Mouse (Mus musculus): ENCODE results near the gene Mrpl43. TPM values are rescaled to one million over a fixed set of nuclear protein-coding genes. Genes with fewer than 3 reads are reported as not detected.

Gene Mrpl43
- polyA plus RNA-seq (2012; fragmentation: generic; extraction: Trizol): 10 to 100 TPM; 68.5 to 78.7 TPM

GRCm38 (mm10) chr19:45005957-45006712 lies at the start of gene Mrpl43:
TSS of gene Mrpl43 (minus strand) at chr19:45006442.

GRCm38 (mm10) chr19:45047417-45047934 lies 41.2 kb upstream of the Mrpl43 start, which contains the start of gene Sfxn3:
TSS of gene Sfxn3 (plus strand) at chr19:45047503.

DNA sequence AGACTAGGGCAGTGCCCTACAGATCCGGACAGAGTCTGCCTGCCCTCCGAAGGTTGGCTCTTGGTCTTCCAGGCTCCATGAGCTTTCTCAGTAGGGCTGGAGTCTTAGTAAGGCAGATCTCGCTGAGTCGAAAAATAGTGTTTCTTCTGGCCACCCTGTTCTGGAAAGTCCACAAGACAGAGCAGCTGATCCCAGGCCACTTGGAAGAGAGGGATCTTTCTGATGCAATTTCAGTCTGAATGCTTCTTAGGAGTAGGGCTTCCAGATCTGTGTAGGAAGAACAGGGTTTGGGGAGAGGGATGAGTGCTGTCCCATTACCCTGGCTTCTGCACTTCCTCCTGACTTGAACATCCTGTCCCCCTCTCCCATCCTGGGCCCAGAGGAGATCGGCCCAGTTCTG lies 39.4 kb upstream of the Mrpl43 start, which contains the start of gene Pdzd7:
TSS of gene Pdzd7 (minus strand) at position 67 of the 400 bp plus-strand sequence.

DNA sequence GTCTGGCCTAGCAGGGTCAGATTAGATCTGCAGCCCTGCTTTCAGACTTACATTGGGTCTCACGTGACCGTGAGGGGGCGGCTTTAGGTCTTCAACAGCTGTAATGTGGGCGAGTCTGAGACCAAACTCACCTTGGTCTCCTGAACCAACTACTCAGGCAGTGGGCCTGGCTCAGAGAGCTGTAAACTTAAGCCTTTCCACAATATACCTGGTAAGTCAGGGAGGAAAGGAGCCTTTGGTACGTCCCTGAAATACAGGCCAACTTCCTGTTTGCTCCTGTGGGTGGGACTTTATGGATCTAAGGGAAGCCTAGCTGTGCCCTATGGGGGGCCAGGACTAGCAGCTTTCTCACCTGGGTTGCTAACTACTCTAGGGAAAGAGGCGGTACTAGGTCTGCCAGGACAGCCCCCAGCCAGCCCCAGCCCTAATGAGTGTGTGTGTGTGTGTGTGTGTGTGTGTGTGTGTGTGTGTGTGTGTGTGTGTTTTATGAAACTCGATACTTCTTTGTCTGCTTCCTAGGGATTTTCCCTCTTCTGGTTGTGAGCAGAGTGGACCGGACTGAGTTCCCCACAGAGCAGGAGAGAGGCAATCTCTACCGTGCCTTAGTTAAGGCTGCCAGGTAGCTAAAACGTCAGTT lies 8.2 kb upstream of the Mrpl43 start, which contains the start of gene Lzts2:
TSS of gene Lzts2 (plus strand) at position 80 of the 637 bp plus-strand sequence.

GRCm38 (mm10) chr19:45005444-45005843 lies 798 bp downstream of the Mrpl43 start, which contains the start of gene Twnk:
TSS of gene Twnk (plus strand) at chr19:45005663.

GRCm38 (mm10) chr19:44988831-44989566 lies 17.2 kb downstream of the Mrpl43 start, which contains the start of gene Sema4g:
TSS of gene Sema4g (plus strand) at chr19:44989101.

Other genes starting within 250 kb of the Mrpl43 start
- 1 to 10 TPM in 1 of 2 experiments, under 1 TPM in 1; 0.73 to 4.4 TPM for gene Slf2, start 75.3 kb downstream of the Mrpl43 start, polyA plus RNA-seq (2012; fragmentation: generic; extraction: Trizol)
- gene Sema4g, start 17.3 kb downstream of the Mrpl43 start, polyA plus RNA-seq (2012; fragmentation: generic; extraction: Trizol): under 1 TPM; 0.09 to 0.55 TPM
- 1 to 10 TPM; 5.2 to 9.2 TPM for gene Twnk, start 779 bp downstream of the Mrpl43 start, polyA plus RNA-seq (2012; fragmentation: generic; extraction: Trizol)
- gene Lzts2, start 8.0 kb upstream of the Mrpl43 start, polyA plus RNA-seq (2012; fragmentation: generic; extraction: Trizol): 100 to 1,000 TPM in 1 of 2 experiments, 10 to 100 TPM in 1; 71.8 to 120 TPM
- 1 to 10 TPM in 1 of 2 experiments, under 1 TPM in 1; 0.27 to 1.1 TPM for gene Pdzd7, start 39.3 kb upstream of the Mrpl43 start, polyA plus RNA-seq (2012; fragmentation: generic; extraction: Trizol)
- 10 to 100 TPM; 31.7 to 76.2 TPM for gene Sfxn3, start 41.1 kb upstream of the Mrpl43 start, polyA plus RNA-seq (2012; fragmentation: generic; extraction: Trizol)
- 10 to 100 TPM in 1 of 2 experiments, under 1 TPM in 1; 0.95 to 12.9 TPM for gene Kazald1, start 68.8 kb upstream of the Mrpl43 start, polyA plus RNA-seq (2012; fragmentation: generic; extraction: Trizol)
- not detected for gene Tlx1, start 144.2 kb upstream of the Mrpl43 start, polyA plus RNA-seq (2012; fragmentation: generic; extraction: Trizol)
- under 1 TPM; 0.07 to 0.37 TPM for gene Lbx1, start 229.4 kb upstream of the Mrpl43 start, polyA plus RNA-seq (2012; fragmentation: generic; extraction: Trizol)